Mouse (Mus musculus) left cerebral cortex, postnatal 4 days (tissue): ENCODE results near the gene Krcc1. TPM values are rescaled to one million over a fixed set of nuclear protein-coding genes. Genes with fewer than 3 reads are reported as not detected.

Source experiments
- DNase-seq: peaks from one replicate; pipeline ENCODE4 v3.0.0-alpha.2; 2022
- intact Hi-C: fragments of 180-260 bp; cut with DNase I; formaldehyde crosslinking; loops from one replicate; pipeline ENCODE4 v1.15.1; 2025
- total RNA-seq, 2 experiments: library from RNA; stranded (reverse); gene quantifications; 2 replicates each; pipeline ENCODE4 v1.2.3; 2021

Gene Krcc1
- 10 to 100 TPM; 11.0 to 12.2 TPM for total RNA-seq

DNA sequence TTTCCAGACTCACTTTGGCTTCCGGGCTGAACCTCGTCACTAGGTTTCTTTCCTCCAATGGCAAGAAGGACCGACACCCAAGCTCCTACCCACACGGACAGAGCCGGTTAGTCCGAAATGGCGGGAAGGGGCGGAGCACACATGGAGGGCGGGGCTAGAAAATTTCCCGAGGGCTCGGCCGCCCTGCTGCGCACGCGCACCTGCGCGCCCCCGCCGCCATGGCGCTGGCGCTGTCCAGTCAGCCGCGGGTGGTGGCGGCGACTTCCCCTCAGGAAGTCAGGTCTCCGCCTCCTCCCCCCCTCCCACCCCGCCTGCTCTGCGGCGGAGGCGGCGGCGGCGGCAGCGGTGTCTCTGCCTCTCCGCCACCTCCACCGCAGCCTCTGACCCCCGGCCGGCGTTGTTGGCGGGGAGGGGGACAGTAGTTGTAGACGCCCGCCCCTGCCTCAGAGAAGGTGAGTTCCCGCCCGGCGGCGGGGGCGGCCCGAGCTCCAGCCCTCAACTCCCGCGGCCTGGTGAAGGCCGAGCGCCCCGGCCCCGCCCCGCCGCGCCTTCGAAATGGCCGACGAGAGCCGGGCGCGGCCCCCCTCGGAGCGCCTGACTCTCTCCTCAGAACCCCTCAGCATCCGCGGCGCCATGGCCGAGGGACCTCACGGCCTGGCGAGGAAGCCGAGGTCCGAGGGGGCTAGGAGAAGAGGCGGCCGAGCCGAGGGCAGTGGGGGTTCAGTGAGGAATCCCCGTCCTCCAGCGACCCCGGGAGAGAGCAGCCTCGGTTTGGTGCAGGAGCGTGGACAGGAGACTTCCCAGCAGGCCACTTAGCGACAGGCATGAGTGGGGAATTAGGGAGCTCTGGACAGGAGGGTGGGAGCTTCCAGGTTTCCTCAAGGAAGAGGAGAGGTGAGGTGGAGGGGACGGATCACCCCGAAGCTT is at the start of gene Krcc1:
Gene Krcc1, plus strand, starts transcription at position 289 of the 927 bp plus-strand sequence.
- intact Hi-C loops = no loop called here
- peak; percentile 96 for DNase-seq

DNA sequence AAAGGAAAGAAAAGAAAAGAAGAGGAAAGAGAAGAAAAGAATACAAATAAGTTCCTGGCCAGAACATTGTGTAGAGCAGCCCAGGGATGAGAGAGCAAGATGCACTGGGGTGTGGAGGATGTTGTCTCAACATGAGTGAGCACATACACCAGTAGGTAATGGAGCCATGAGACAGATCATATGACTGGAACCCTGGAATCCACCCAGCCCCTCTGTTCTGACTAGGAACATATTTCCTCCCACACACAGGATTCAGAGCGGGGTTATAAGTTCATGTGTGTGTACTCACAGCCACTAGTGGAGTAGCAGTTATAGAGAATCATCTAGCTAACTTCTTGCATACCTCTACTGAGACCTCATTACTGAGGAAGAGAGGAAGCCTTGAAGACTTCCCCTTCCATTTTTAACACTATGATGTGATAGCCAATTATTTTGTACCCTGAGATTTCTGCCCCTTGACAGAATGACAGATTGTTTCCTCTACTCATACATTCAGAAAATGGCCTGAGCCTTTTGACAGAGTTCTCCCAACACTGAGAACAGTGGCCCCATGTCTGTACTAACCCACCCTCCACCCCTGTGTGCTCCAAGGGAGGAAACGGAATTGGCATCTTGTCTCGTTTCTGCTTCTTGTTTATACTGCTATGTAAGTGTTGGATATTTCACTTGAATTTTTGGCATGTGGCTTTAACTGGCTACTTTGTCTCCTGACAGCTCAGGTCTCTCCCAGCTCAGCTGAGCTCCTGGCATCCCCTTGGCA is 47.1 kb upstream of the Krcc1 start:
- intact Hi-C loops = no loop called here
- no peak for DNase-seq

DNA sequence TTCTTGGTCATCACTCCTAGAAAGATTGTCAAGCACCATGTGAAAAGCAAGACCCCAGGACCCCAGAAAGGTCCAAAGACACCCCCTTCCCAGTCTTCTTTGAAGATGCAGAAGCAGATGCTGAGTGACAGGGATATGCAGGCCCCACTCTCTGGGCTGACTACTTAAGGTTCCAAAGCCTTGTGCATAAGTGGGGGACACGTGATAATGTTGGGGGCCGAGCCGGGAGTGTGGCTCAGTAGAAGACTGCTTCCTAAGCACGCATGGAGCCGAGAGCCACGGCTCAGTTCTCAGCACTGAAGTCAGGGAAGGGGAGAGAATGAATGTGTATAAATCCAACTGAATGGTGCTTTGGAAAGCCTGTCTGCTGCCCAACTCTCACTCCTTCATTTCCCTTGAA is 44.9 kb upstream of the Krcc1 start:
- intact Hi-C loops = no loop called here
- no peak for DNase-seq

DNA sequence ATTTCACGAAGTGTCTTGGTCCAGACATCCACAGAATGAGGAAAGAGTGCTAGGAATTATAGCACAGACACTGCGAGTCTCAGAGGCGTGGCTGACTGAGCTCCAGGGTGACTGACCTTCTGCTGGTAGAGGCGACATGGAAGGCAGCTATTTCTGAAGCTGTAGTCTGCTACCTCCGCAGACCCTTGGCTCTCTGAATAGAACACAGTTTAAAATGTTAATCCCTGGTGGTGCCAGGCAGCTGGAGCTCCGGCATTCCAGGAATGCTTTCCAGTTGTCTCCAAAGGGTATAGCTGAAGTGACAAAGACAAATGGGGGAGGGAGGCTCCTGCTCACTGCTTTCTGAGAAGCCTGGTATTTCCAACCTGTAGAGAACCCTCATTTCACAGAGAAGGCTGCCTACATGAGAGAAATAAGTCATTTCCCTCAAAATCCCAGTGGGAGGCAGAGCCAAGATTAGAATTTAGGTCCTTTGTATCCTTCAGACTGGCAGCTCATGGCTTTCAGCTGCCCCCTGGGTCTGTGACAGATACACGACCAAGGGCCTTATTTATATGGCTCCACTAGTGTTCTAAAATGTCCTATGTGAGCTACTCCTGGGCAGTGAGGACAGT is 44.2 kb upstream of the Krcc1 start:
- intact Hi-C loops = no loop called here
- DNase-seq = no peak

DNA sequence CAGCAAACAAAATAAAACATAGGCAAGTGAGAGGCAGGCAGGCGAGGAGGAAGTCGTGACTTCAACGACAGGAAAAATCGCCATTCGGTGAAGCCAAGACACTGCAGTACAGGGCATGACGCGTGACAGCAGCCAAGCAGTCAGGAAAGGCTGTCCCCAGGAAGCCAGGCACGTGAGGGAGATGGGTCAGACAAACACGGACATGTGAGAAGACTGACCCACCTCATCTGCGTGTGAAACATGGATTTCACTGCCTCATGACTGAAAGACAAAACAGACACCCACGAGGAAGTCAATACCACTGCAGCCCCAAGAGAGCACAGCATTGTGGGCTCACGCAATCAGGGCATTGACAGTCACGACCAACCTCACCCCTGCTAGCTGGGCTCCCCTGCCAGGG is 36.4 kb upstream of the Krcc1 start:
- intact Hi-C loops = no loop called here

DNA sequence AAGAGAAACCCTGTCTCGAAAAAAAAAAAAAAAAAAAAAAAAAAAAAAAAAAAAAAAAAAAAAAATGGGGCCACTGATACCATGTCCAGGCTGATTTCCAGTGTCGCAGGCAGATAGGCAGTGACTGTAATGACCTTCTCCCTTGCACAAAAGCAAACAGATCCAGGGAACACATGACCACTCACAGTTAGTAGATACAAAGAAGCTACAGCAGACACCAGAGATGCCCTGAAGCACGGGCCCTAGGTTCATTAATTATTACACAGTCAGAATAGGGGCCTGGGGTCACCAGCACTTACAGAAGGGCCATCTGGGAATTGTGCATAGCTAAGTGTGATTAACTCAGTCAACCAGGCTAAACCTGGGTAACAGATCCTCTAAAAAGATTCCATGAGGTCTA is 35.5 kb upstream of the Krcc1 start:
- no peak for DNase-seq
- intact Hi-C loops = no loop called here

More for the DNA sequence above, 36.4 kb upstream of the Krcc1 start:
- no peak for DNase-seq

DNA sequence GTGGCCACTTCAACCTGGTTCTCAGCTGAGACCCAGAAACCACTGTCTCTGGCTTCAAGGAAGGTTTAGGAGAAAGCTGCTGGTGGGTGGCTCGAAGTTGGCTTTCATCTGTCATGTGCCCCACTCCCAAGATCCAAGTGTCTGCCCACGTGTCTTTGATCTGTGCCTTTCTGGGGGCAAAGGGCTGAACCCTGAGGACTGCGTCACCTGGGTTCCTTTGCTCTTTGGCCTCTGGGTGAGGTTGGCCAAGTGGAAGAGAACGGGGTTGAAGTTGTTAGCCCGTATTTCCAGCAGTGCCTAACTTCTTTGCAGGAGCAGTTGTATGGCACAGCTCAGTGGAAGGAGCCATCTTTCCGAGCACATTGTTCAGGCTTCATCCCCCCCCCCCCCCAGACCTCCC is 35.0 kb upstream of the Krcc1 start:
- intact Hi-C loops = no loop called here
- DNase-seq = no peak

DNA sequence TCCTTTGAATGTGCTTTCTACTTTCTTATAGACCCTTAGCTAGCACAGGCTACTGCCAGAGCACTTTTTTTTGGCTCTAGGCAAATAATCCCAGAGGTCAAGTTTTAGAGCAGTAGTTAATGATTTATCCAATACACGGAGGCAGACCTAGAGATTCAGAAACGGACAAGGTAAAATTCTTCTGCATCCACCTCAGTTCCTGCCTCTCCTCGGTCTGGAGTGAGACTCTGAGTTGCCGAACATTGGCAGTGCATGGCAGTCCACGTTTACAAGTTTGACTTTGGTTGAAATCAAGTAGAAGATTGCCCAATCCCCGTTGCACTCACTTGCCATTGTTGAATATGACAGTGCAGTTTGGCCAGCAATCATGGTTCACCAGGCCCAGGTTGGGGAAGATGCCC is 34.4 kb upstream of the Krcc1 start:
- no peak for DNase-seq
- intact Hi-C loops = no loop called here

DNA sequence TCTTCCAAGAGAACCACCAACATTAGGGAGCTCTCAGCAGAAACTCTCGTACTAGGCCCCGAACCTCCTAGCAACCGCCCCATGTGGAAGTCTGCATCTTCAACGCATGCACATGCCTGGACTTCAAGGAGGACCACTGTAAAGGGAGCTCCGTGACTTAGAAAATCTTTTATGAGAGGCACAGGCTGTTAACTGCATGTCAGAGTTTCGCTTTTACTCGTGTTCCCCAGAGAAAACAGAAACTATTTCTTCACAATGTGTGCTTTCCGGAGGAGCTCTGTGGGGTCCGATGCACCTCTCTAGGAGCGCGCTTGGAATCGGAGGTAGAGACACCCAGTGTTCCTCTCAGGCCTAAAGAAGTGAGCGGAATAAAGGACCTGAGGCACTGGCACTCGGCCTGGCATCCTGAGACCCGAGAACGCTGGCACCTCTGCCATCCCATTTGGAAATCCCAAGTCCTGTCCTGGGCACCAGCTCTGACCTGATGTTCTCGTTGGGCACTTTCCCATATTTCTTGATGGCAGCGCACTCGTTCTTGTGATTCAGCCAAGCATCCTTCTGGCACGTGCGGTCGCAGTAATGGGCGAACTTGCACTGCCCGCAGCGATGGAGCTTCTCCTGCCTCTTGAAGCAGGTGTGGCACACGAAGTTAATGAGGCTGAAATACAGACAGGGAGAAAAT is 32.3 kb upstream of the Krcc1 start:
- peak; percentile 63 for DNase-seq
- intact Hi-C loops = no loop called here

DNA sequence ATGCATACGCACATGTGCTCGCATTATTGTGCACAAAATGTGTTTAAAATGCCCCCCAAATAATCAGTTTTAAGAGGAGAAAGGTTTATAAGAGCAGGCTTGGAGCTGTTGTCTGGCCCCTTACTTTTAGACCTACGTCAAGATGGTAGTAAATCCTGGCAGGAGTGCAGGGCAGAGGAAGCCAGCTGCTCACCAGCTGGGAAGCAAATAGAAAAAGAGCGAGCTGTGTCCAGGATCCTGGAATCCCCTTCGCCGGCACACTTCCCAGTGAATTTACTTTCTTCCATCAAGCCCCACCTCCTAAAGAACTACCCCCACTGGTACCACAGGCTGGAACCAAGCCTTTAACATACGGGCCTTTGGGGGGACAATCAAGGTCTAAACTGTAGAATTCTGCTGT is 30.6 kb upstream of the Krcc1 start:
- intact Hi-C loops = no loop called here
- peak; percentile 31 for DNase-seq

DNA sequence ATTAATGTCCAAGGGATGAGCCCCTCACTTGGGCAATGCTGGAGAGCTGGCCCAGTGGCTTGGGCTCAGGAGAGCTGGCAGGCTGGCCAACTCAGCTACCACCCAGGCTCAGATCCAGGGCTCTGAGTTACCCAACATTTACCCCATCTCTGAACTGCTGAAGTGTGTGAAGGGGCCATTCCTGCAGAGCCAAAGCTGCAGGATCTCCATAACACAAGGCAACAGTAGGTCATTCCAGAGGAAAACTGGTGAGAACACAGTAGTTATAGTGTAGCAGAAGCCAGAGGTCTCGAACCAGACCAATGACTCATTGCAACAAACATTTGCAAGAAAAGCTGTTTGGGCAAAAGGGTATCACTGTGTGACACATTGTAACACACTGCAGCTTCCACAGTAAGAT is 28.7 kb upstream of the Krcc1 start:
- intact Hi-C loops = no loop called here
- no peak for DNase-seq

DNA sequence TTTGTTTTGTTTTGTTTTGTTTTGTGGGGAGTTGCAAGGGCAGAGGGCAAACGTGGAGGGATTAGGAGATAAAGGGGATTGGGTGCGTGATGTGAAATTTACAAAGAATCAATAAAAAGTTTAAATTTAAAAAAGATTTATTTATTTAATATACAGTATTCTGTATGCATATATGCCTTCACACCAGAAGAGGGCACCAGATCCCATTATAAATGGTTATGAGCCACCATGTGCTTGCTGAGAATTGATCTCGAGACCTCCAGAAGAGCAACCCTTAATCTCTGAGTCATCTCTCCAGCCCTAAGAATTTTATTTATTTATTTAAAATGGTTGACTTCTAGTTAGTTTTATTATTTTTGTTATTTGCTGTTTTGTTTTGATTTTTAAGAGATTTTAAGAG is 28.2 kb upstream of the Krcc1 start:
- intact Hi-C loops = no loop called here
- DNase-seq = no peak

DNA sequence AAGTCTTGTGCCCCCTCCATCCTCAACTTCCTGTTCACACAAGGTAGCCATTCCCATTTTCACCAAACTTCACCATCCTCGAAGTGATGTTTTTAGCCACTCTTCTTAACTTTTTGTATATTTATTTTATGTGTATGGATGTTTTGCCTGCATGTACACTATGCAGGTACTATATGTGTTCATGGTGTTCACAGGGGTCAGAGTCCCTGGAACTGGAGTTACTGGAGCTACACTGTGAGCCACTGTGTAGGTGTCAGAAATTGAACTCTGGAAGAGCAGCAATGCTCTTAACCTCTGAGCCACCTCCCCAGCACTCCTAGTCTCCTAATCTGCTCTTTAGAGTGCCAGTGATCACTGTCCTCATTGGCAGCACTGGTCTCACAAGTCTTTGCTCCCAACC is 23.1 kb upstream of the Krcc1 start:
- intact Hi-C loops = no loop called here
- DNase-seq = no peak

DNA sequence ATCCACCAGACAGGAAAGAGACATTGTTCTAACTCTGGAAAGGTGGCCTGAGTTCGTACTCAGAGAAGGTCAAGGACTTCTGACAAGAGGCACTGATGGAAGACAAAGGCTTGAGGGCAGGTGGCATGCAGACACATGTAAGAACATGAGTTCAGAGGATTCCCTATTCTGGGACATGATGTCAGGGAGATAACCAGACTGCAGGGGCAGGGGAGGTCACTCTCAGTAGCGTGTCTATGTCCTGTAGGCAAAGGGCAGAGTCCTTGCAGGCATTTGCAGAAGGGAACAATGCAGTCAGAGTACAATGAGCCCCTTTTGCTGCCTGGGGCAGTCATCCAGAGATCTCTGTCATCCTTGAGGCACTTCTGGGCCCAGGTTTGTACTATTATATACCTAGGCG is 21.9 kb upstream of the Krcc1 start:
- intact Hi-C loops = no loop called here
- no peak for DNase-seq

DNA sequence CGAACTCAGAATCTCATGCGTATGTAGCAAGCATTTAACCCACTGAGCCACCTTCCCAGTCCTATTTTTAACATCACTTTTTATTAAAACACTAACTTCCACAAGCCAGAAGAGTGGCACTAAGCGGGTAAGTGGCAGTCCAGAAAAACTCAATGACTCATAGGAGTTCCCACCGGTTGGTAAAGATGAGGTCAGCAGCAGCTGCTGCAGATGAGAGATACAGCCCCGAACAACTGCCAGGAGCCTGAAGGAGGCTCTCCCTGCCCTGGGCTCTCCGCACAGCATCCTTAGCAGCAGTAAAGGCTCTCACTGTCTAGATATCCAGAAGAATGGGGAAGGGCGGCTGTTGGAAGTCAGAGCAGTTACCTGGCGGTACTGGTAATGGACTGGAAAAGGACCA is 20.5 kb upstream of the Krcc1 start:
- DNase-seq = no peak
- intact Hi-C loops = no loop called here

DNA sequence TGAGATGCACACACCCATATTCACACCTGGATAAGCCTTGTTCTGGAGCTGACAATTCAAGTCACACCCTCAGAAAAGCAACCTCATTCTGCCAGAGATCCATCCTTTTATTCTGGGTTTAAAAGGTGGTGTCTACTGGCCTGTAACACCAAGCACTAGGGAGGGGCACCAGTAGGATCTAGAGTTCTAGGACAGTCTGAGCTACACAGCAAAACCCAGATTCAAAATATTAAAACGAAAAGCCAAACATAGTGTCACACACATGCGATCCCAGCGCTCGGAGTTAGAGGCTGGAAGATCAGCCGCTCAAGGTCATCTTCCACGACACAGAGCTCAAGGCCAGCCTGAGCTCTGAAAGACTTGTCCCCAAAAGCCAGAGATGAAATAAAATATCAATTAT is 17.0 kb upstream of the Krcc1 start:
- no peak for DNase-seq
- intact Hi-C loops = no loop called here

DNA sequence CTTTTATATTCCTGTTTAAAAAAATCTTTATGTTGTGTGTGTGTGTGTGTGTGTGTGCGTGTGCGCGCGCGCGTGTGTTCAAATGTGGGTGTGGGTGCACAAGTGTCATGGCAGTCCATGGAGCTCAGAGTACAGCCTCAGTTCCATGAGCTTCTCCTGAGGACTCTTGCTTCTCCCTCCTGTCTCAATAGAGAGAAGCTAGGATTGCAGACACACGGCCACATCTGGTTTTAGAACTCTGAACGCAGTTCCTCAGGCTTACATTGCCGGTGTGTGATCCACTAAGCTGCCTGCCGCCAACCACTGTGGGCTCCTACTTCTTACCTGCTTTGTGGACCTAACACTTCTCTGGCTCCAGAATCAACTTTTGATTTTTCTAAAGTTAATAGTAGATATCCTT is 15.3 kb upstream of the Krcc1 start:
- DNase-seq = no peak
- intact Hi-C loops = no loop called here

DNA sequence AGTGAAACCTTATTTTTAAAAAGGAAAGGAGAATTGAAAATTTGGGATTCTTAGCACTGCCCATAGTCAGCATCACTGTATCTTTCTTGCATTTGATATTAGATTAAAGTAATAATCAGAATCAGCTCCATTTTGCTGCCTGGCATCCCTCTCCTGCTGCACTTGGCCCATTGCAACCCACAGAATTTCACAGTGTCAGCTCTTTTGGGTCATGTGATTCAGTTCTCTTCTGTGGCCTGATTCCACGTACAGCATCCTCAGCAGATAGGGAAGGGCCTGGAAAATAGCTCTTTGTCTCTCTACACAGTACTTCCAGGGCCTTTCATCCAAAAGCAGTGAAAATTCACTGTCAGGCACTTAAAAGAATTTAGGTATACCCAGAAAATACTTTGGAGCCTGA is 14.1 kb upstream of the Krcc1 start:
- no peak for DNase-seq
- intact Hi-C loops = no loop called here

DNA sequence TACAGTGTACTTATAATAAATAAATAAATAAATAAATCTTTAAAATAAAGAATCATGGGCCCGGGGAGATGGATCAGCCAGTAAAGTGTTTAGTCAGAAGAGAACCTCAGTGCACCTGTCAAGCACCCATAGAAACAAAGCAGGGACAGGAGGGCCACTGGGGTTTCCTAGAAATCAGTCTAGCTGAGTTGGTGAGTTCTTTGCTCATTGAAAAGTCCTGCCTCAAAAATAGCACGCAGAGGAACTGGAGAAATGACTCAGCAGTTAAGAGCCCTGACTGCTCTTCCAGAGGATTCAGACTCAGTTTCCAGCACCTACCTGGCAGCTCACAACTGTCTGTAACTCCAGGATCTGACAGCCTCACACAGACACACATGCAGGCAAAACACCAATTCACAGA is 12.9 kb upstream of the Krcc1 start:
- intact Hi-C loops = no loop called here
- no peak for DNase-seq

DNA sequence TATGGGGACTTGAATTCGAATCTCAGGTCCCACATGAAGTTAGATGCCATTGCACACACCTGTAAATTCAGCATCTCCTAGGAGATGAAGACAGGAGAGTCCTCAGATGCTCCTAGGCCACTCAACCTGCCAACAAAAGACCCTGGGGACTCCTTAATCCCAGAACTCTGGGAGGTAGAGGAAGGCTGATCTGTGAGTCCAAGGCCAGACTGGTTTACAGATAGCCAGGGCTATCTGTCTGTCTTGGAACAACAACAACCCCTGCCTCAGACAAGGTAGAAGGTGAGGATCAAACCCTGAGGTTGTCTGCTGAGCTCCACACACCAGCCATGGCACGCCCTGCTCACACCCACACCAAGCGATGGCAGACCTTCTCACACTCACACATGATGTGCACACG is 12.3 kb upstream of the Krcc1 start:
- DNase-seq = no peak
- intact Hi-C loops = no loop called here

DNA sequence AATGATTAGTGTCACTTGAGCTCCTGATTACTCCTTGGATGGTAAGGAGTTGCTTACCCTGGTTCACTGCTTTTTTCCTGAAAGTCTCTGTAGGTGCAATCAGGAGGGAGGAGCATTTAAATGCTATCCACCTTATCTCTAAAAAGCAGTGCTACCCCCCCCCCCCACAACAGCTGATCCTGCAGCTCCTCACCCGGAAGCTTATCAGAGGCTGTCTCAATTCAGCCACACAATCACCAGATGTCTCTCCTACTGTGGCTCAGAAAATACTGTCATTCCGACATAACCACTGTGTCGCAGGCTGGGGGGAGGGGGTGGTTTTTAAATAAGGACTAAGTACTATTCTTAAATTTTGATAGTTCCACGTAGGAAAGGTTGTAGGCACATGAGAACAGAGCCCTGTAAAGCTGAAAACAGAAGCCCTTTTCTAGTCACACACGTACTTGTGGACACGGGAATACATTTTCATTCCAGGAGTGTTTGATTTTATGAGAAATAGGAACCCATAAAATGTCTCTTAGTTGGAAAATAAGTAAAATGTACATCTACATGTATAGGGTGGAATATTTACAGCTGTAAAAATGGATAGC is 11.3 kb upstream of the Krcc1 start:
- no peak for DNase-seq
- intact Hi-C loops = no loop called here
